Mouse (Mus musculus) kidney, adult 8-10 months (tissue): Measurements from ENCODE around the gene Hhip.
"Not testable (repeated sequence)": the region's sequence is repeated elsewhere in the genome, so short reads cannot be mapped to it uniquely, and the experiment has no call there.

Source experiments
- DNase-seq, 2 experiments: peaks; one replicate each; pipeline ENCODE4 v3.0.0; 2022

The Hhip gene

GRCm38 (mm10) chr8:79992121-79992848 lies 65.5 kb downstream of the Hhip start:
- no peak for DNase-seq

GRCm38 (mm10) chr8:79991420-79991819 lies 66.4 kb downstream of the Hhip start:
- not testable (repeated sequence) for DNase-seq

- DNase-seq: no peak
Observed at GRCm38 (mm10) chr8:79984946-79985345, 72.9 kb downstream of the Hhip start.

GRCm38 (mm10) chr8:79982144-79982543 lies 75.7 kb downstream of the Hhip start:
- DNase-seq: no peak

- no peak for DNase-seq
Observed at GRCm38 (mm10) chr8:79966159-79966558, 91.6 kb downstream of the Hhip start.

- DNase-seq: peak in 1 of 2 experiments; percentile 7
Observed at GRCm38 (mm10) chr8:79952857-79953256, 104.9 kb downstream of the Hhip start.

GRCm38 (mm10) chr8:79950376-79950775 lies 107.4 kb downstream of the Hhip start:
- no peak for DNase-seq

GRCm38 (mm10) chr8:79945501-79946076 lies 112.2 kb downstream of the Hhip start:
- no peak for DNase-seq

GRCm38 (mm10) chr8:79941070-79941469 lies 116.7 kb downstream of the Hhip start:
- no peak for DNase-seq

GRCm38 (mm10) chr8:79936856-79937445 lies 120.9 kb downstream of the Hhip start:
- no peak for DNase-seq

GRCm38 (mm10) chr8:79935793-79936192 lies 122.0 kb downstream of the Hhip start:
- no peak for DNase-seq

- DNase-seq: no peak
Observed at GRCm38 (mm10) chr8:79929202-79929601, 128.6 kb downstream of the Hhip start.

- DNase-seq: no peak
Observed at GRCm38 (mm10) chr8:79917211-79917610, 140.6 kb downstream of the Hhip start.
